Mouse (Mus musculus) ES-E14 (cell line): ENCODE data around the gene Dlk1. TPM values are rescaled to one million over a fixed set of nuclear protein-coding genes. Genes with fewer than 3 reads are reported as not detected.
"Not testable (repeated sequence)": the region's sequence is repeated elsewhere in the genome, so short reads cannot be mapped to it uniquely, and the experiment has no call there.

Source experiments
- DNase-seq: peaks from one replicate; pipeline ENCODE4 v3.0.0-alpha.2; 2013; ENCODE audit warnings: low read depth, low spot score
- H3K27ac ChIP-seq: 2 replicates; pipeline ENCODE4 v1.5.1; 2012; ENCODE audit warnings: low read depth, mild to moderate bottlenecking, low read length, moderate library complexity, mixed read lengths; ENCODE audit not compliant: poor library complexity, insufficient read depth, severe bottlenecking
- H3K36me3 ChIP-seq: 2 replicates; pipeline ENCODE4 v1.6.1; 2012; ENCODE audit warnings: mild to moderate bottlenecking, low read length, moderate library complexity, mixed read lengths; ENCODE audit not compliant: control insufficient read depth, poor library complexity, insufficient read depth, severe bottlenecking
- H3K4me1 ChIP-seq, 2 experiments: fragments of 150-350 bp in 1 of 2; sonication (generic) in 1 of 2; 2 replicates each; pipeline ENCODE4 v1.6.1; 2012; ENCODE audit warnings: low read length in 2 of 2, mild to moderate bottlenecking in 1 of 2, mixed read lengths in 1 of 2; ENCODE audit not compliant: control insufficient read depth in 2 of 2, insufficient read depth in 2 of 2, poor library complexity in 1 of 2
- H3K4me3 ChIP-seq, 2 experiments: fragments of 150-350 bp in 1 of 2; sonication (generic) in 1 of 2; 2 replicates each; pipeline ENCODE4 v1.5.1; 2012; ENCODE audit warnings: low read length in 2 of 2, low read depth in 1 of 2, mild to moderate bottlenecking in 1 of 2, mixed read lengths in 1 of 2; ENCODE audit not compliant: insufficient read depth in 1 of 2, poor library complexity in 1 of 2, severe bottlenecking in 1 of 2
- H3K9ac ChIP-seq: 2 replicates; pipeline ENCODE4 v1.6.1; 2012; ENCODE audit warnings: low read depth, mild to moderate bottlenecking, low read length, mixed read lengths; ENCODE audit not compliant: poor library complexity, insufficient read depth, severe bottlenecking
- H3K9me3 ChIP-seq: fragments of 150-350 bp; sonication (generic); 2 replicates; pipeline ENCODE4 v1.6.1; 2012; ENCODE audit warnings: low read depth, mild to moderate bottlenecking, low read length; ENCODE audit not compliant: control insufficient read depth, insufficient read depth
- CHD2 ChIP-seq: IDR thresholded peaks from 2 replicates; pipeline ENCODE4 v1.6.1; 2014; ENCODE audit warnings: mild to moderate bottlenecking, low read depth, low read length, inconsistent platforms
- HCFC1 ChIP-seq: IDR thresholded peaks from 2 replicates; pipeline ENCODE4 v1.6.1; 2012; ENCODE audit warnings: low read length, inconsistent platforms, borderline replicate concordance; ENCODE audit not compliant: insufficient read depth
- MAFK ChIP-seq: IDR thresholded peaks from 2 replicates; pipeline ENCODE4 v1.6.1; 2014; ENCODE audit warnings: mild to moderate bottlenecking, low read depth, low read length, inconsistent platforms; ENCODE audit not compliant: insufficient read depth
- ZC3H11A ChIP-seq: IDR thresholded peaks from 2 replicates; pipeline ENCODE4 v1.6.1; 2012; ENCODE audit warnings: low read depth, mild to moderate bottlenecking, inconsistent platforms, low read length, borderline replicate concordance
- ZNF384 ChIP-seq: IDR thresholded peaks from 2 replicates; pipeline ENCODE4 v1.6.1; 2012; ENCODE audit warnings: low read depth, low read length, inconsistent platforms
- in situ Hi-C, 2 experiments: fragments of 600-800 bp; cut with MboI; formaldehyde crosslinking; loops; one replicate each; pipeline ENCODE4 v1.15.1; 2025; ENCODE audit warnings: low sequenced_read_pairs in 2 of 2, inconsistent platforms in 1 of 2; ENCODE audit not compliant: unreplicated experiment in 2 of 2
- total RNA-seq: library from RNA; depleted of rRNA; stranded (reverse); fragments of 300-350 nt; gene quantifications from 2 replicates; pipeline ENCODE4 v1.2.3, GENCODE M21; 2012

The Dlk1 gene
- total RNA-seq, 1 experiment, result 13.6 TPM

DNA sequence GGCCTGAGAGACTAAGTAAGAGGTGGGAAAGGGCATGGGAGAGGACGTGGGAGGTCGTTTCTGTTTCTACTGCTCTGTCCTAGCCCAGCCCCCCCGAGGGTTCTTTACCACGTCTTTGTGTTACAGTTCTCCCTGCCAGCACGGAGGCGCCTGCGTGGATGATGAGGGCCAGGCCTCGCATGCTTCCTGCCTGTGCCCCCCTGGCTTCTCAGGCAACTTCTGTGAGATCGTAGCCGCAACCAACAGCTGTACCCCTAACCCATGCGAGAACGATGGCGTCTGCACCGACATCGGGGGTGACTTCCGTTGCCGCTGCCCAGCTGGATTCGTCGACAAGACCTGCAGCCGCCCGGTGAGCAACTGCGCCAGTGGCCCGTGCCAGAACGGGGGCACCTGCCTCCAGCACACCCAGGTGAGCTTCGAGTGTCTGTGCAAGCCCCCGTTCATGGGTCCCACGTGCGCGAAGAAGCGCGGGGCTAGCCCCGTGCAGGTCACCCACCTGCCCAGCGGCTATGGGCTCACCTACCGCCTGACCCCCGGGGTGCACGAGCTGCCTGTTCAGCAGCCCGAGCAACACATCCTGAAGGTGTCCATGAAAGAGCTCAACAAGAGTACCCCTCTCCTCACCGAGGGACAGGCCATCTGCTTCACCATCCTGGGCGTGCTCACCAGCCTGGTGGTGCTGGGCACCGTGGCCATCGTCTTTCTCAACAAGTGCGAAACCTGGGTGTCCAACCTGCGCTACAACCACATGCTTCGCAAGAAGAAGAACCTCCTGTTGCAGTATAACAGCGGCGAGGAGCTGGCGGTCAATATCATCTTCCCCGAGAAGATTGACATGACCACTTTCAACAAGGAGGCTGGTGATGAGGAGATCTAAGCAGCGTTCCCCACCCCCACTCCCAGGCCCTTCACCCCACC lies 7.1 kb downstream of the Dlk1 start:
- Histone ChIP-seq H3K4me3 (peak overlapping the region; percentile 21 to 26; a peak in 1 of 4 replicates), H3K9me3 (no peaks in the 10 kb centered on the region), H3K4me1 (no peaks in the 10 kb centered on the region; a peak in 1 of 4 replicates), H3K9ac (no peak overlapping the region), H3K27ac (no peak overlapping the region), H3K36me3 (no peaks in the 10 kb centered on the region)
- in situ Hi-C loops, result no loop called here
- DNase-seq, result no peak
- TF ChIP-seq CHD2 (no peak), ZNF384 (no peak), MAFK (no peak), HCFC1 (no peak), ZC3H11A (no peak)

- no peaks in the 10 kb centered on the region; a peak in 1 of 4 replicates for H3K4me1 ChIP-seq
- no peak for DNase-seq
- no peak overlapping the region for H3K9ac ChIP-seq
- H3K36me3 ChIP-seq, result no peaks in the 10 kb centered on the region
- in situ Hi-C loops, result no loop called here
- no peaks in the 10 kb centered on the region for H3K9me3 ChIP-seq
- H3K4me3 ChIP-seq, result no peak overlapping the region
- no peak for TF ChIP-seq CHD2
- no peak for TF ChIP-seq ZNF384
- TF ChIP-seq ZC3H11A, result no peak
- TF ChIP-seq MAFK, result no peak
- TF ChIP-seq HCFC1, result no peak
- H3K27ac ChIP-seq, result no peak overlapping the region
Measured at GRCm38 (mm10) chr12:109462594-109462993, 10.0 kb downstream of the Dlk1 start.

DNA sequence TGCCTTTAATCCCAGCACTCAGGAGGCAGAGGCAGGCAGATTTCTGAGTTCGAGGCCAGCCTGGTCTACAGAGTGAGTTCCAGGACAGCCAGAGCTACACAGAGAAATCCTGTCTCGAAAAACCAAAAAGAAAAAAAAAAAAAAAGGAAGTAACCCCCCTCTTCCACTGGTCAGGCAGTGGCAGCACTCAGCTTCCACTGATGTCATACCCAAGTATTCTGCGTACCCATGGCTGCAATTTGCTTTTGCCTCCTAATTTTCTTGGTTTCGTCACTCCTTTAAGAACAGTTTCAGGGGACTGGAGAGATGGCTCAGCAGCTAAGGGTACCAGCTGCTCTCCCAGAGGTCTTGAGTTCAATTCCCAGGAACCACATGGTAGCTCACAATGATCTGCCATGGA lies 14.8 kb downstream of the Dlk1 start:
- H3K9me3 ChIP-seq, H3K27ac ChIP-seq, H3K36me3 ChIP-seq, H3K4me3 ChIP-seq, DNase-seq, H3K4me1 ChIP-seq, in situ Hi-C loops, H3K9ac ChIP-seq: not testable (repeated sequence)

- Histone ChIP-seq H3K4me1 (no peaks in the 10 kb centered on the region), H3K9me3 (no peaks in the 10 kb centered on the region), H3K4me3 (no peak overlapping the region), H3K36me3 (no peaks in the 10 kb centered on the region), H3K9ac (no peak overlapping the region), H3K27ac (no peak overlapping the region)
- TF ChIP-seq CHD2 (no peak), ZC3H11A (no peak), HCFC1 (no peak), ZNF384 (no peak), MAFK (no peak)
- in situ Hi-C loops, result no loop called here
- DNase-seq, result no peak
Measured at GRCm38 (mm10) chr12:109469793-109470192, 17.2 kb downstream of the Dlk1 start.

DNA sequence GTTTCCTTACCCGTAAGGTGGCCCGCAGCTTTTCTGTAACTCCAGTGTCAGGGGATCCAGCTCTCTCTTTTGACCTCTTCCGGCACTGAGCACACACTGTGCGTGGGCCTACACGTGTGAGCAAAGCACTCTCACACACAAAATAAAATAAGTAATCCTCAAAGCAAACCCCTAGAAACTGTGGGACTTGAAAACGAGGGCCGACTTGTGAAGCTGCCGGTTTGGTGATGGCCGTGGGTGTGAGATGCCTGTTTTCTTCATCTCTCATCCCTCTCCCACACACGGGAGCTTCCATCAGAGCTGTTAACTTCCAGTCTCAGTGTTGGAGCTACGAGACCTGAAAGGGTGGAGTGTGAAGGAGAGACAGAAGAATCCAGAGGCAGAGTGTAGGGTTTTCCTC lies 20.0 kb downstream of the Dlk1 start:
- H3K4me3 ChIP-seq, result no peak overlapping the region
- no peak for DNase-seq
- in situ Hi-C loops, result no loop called here
- H3K9me3 ChIP-seq, result no peaks in the 10 kb centered on the region
- no peak overlapping the region for H3K9ac ChIP-seq
- no peak for TF ChIP-seq CHD2
- TF ChIP-seq ZNF384, result no peak
- no peak for TF ChIP-seq ZC3H11A
- no peaks in the 10 kb centered on the region for H3K4me1 ChIP-seq
- no peak overlapping the region for H3K27ac ChIP-seq
- no peaks in the 10 kb centered on the region for H3K36me3 ChIP-seq
